Mouse (Mus musculus): ENCODE results near the gene Syne1.

DNA sequence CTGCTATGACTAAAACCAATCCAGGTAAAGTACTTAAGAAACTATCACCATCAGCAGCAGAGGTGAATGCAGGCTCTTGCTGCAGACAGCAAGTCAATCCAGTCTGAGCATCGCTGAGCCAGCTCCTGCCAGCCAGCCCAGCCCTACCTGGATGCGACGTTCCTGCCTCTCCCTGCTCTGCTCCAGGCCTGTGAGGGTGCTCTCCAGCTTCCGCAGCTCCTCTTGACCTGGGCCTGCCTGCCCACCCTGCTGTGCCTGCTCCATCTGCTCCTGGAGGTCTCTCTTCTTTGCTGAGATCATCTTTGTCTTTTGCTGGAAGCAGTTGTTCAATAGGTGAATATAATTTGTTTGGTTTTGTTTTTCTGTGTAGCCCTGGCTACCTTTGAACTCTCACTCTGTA is 208.1 kb downstream of the Syne1 start:
- no peak for TF ChIP-seq CTCF (IDR thresholded peaks at IDR 0.05; ENCODE audit: insufficient read depth, low read depth, low read length)
- TF ChIP-seq POLR2A (IDR thresholded peaks at IDR 0.05; ENCODE audit: insufficient read depth, low read depth, low read length), result no peak
